Mouse (Mus musculus) gonadal fat pad, adult 2 months (tissue): ENCODE data around the gene Pde5a. TPM values are rescaled to one million over a fixed set of nuclear protein-coding genes. Genes with fewer than 3 reads are reported as not detected.

Experiments
- DNase-seq: peaks from one replicate; pipeline ENCODE4 v3.0.0-alpha.2; 2012; ENCODE audit warnings: low read depth
- polyA plus RNA-seq: library from polyadenylated mRNA; depleted of rRNA; stranded (reverse); fragments of >200 nt; gene quantifications from 2 replicates; pipeline ENCODE4 v1.2.3, GENCODE M21; 2012

Pde5a gene
- polyA plus RNA-seq, 1 experiment = 2.6 TPM

DNA sequence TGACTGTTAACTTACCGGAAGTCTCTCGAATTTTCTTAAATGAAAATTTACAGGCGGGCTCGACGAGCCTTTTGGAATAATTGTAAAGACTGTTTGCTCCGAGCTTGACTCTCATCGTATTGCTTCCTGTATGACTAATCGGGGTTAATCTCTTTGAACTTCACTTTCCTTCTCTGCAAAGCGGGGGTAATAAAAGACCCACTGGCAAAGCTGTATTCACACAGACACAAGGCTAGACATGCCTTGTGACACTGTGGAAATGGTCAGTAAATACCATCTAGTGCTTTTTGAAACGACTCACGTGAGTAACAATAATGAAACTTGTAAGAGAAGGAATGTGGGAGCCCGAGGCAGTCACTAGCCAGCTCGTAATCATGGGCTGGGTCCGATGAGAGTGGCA is 35.0 kb downstream of the Pde5a start:
- no peak for DNase-seq

DNA sequence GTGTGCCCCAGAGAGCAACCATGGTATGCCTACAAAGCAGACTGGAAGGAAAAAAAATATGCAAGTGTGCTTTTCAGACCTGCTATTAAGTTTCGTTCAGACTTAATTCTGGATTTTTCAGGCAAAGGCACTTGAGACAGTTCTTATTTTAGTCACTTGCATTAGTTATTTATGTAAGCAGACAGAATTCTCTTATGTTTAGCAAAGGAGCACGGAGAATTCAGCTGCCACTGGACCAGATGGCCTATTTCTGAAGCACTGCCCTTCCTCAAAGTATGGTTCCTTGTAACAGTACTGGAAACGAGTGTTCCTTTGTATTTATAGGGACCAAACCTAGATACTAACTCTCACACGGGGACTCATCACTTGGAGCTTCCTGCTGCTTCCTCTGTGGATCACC is 38.2 kb downstream of the Pde5a start:
- DNase-seq = no peak

DNA sequence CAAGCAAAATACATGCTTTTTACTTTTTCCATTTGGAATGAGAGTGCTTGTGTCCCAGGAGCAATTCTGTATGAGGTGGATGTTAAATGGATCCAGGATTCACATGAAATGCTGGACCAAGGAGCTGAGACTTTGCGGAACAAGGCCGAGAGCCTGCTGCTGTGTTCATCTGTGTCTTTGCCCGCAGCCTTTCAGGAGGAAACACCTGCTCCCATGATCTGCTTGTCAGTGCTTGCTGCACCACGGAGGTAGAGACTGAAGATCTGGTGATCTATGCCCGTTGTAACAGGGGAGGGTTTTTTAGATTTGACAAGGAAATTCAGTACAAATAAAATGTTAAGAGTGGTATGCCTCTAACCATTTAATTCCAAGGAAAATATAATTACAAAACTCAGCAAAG is 39.1 kb downstream of the Pde5a start:
- DNase-seq = no peak

DNA sequence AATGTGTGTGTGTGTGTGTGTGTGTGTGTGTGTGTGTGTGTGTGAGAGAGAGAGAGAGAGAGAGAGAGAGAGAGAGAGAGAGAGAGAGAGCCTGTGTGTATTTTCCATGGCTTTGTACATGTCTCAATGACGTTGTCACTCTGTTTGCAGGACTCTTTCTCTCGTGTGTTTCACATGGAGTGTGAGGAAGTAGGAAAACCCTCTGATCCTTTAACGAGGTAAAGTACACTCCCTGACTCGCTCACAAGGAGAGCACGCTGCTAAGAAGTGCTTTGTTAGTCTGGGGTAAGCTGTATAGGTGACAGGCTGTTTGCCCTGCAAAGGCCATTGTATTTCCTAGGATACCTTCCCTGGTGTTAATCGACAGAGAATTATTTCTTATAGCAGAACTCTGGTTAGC is 52.7 kb downstream of the Pde5a start:
- no peak for DNase-seq

DNA sequence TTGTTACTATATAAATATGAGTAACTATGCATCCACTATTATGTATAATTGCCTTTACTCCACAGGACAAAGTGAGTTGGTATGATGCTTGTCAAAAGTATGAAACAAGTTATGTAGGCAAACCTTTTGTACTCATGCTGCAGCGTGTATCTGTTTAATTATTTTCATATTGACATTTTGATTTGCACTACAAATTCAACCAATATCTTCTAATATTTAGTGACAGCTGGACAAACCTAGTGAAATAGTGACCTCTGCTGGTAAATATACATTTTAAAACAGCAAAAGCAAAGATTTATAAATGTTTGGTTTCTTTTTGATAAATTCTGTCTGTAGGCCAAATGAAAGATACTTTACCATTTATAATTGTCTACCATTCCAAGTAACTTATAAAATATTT is 55.5 kb downstream of the Pde5a start:
- DNase-seq = no peak

DNA sequence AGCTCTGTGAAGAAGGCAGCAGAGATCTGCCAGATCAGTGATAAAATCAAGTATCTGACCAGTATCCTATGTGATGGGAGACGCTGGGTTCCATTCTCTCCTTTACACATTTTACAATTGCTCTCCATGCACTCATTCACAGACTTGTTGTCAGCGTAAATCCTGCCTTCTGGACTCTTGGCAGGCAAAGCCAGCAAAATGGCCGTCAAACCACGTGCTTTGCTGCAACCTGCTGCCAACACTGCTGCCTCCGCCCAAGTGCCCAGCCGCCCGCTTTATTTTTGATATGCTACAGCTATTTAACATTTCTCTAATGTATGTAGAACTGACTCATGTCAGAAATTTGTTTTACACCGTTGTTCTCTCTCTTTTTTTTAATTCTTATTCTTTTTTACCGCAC is 59.6 kb downstream of the Pde5a start:
- no peak for DNase-seq

DNA sequence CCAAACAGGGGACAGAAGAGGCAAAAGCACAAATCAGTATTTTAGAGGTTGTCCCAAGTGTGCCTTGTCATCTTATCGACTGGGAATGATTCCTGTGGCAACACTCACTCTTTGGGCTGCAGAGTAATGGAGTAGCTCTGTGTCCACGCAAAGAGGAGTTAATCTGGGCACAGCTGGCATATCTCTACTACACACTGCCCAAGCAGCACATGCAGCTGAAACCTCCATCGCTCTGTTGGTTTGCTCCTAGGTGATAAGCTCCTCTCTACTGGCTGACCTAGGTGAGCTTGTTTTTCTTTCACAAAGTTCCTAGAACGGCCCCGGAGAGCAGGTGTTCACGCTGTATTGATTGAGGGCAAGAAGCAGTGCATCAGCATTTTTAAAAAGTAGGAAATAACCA is 60.8 kb downstream of the Pde5a start:
- DNase-seq = no peak

DNA sequence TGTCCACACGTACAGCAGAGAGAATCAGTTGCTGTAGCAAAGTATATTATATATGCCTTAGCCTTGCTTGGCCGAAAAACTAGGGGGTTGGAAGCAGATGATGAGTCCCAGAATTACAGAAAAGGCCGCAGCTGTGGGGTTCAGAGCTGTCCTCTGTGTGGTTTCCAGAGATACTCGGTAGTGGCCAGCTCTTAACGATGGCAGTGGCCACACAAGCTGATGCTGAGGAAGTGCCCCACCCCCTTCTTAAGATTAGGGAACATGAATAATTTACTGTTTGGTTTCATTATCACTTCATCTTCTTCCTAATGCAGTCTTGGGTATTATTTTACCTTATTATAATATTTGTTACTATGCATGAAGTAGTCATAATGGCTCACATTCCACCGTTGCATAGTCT is 71.3 kb downstream of the Pde5a start:
- no peak for DNase-seq

DNA sequence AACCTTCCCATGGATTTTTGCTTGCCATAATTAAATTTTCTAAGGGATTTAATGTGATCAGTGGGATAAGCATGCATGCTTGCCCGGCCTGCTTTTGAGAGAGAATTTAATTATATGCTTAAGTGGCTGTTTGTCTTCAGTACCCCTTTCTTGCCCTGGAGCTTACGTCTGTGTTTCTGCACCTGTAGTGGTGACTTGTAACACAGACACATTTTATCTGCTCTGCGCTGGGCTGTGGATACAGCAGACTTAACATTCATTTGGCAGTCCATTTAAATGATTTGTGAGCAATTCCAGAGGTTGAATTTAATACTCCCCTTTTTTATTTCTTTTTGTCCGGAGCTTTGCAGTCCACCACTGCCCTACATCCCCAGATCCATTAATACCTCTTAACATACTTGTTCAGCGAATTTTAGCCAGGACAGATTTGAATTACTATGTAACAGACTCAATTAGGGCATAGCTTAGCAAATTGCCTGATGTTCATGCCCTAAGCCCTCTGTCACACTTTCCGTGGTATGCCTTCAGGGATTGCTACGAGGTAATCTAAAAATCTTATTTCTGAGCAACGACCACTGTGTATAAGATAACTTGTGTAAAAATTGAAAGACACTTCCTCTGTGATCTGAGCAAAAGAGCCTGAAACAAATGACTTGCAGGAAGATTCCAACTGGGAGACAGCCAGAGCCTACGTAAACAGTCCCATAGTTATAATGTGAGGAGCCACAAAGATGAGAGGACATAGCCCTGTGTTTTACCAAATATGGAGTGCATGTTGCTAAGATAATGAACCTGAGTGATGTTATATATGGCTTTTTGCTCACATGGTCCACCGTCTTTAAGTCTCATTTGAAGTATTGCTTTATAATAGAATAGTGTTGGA is 72.0 kb downstream of the Pde5a start:
- no peak for DNase-seq

DNA sequence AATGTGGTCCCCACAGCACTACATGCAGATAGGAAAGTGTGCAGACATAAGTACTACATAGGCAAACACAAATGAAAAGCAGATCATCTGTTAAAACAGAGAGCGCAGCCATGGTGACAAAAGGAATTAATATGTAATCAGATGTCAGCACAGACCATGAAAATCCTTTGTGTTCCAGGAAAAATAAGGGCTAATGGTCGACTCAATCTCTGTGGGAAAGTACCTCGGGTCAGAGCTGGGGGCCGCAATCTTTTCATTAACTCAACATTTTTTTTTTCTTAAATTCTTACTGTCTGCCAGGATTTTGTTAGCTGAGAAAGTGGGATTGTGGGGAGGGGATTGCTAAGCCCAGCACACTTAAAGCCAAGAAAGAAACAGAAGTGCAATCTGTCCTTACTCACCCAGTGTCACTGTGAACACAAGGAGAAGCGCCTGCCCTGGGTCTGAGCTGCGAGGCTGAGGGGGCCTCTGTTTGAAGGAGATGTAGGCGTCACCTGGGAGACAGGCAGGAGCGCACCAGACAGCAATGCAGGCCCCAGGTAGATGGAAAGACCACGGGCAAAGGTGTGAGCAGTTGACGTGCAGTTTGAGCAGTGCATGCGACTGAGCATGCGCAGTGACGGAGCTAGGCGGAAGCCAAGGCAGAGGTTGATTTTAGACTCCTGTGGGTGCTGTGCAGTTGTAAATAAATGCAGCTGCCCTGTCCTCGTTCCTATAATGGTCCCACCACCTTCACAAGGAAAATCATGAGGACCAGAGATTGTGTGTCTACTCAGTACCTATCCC is 72.9 kb downstream of the Pde5a start:
- DNase-seq = no peak

DNA sequence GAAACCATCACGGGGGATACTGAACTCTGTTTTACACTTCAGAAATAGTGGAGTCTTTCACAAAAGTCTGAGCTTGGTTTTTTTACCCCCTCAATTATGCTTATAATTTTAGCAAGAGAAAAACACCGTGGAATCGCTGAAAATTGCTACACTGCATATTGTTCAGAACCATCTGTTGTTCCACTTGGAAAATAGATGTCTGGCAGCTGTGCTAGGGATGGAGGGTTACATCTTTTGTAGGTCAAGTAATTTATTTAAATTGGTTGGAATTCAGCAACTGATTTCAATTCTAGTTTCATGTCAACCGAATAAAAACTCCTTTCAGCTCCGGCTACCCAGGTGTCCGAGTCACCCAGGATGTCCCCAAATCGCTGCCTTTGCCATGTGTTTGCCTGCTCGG is 78.6 kb downstream of the Pde5a start:
- no peak for DNase-seq

DNA sequence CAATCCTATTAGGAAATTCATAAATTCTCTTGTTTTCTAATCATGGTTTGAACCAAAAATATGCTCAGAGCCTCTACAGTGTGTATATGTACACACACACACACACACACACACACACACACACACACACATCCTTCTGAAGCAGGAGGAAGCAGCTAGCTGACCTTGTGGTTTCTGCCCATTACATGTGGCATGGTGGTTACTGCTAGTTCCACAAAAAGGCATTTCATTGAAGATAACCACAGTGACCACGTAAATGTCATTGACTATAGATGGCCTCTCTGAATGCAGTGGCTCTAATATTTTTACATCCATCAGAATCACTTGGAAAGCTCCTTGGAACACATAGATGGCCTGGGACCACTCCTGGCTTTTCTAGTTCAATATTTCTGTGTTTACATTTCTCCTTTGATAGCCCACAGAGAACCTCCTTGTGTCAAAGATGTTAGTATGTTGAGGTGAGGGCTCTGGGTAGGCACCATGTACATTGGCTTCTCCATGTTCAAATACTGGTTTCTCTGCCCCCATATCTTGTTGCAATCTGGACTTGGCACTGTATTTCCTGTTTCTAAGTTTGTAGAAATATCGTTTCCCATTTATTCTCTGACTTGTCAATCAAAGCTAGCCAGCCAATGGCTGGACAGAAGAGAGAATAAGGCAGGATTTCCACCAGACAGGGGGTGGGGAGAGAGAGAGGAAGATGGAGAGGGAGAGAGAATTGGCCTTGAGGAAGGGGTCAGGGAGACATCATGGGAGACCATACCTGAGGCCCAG is 81.5 kb downstream of the Pde5a start:
- no peak for DNase-seq

DNA sequence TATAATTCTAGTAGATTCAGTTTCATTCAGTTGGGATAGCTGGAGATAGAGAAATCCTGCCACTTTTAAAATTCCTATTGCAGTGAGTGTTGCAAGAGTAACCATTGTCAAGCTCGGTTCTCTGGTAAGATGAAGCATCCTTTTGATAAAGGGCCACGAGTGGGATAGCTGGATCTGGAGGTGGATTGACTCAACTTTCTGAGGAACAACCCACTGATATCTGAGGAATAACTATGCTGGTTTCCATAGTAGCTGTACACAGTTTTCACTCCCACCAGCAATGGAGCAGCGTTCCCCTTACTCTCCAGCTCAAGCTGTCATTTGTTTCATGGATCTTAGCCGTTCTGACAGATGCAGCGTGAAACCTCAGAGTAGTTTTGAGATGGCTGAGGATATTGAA is 82.2 kb downstream of the Pde5a start:
- no peak for DNase-seq

DNA sequence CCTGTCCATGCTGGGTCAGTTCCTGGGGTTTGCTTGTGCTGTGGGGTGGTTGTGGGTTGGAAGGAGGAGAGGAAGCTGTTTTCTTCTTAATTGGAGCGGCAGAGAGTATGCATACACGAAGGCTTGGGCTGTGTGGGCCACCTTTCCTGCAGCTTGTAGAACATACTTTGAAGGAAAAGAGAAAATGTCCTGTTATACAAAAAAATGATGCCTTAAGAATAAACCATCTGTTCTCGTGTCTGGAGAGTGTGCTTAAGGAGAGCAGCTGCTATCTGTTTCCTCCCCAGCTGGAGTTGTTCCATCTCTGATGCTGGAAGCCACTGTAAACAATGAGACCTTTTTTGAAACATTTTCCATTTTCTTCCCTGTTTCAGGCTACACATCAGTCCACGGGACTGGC is 85.8 kb downstream of the Pde5a start:
- no peak for DNase-seq

DNA sequence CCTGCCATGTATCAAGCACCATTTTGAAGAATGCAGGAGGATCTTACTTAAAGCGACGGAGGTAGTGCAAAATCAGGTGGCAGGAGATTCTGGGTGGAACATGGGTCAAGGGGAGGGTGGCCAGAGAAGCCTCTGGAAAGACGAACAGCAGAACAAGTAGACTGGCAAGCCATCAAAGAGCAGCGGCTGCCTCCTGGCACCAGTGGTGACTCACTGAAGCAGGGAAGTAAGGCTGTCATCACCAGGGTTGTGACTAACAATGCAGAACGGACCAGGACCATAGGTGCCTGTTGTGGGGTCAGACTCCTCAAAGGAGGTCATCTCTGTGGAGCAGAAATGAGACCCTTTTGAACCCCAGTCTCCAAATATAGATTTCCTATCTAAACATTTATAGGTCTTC is 89.5 kb downstream of the Pde5a start:
- DNase-seq = no peak

DNA sequence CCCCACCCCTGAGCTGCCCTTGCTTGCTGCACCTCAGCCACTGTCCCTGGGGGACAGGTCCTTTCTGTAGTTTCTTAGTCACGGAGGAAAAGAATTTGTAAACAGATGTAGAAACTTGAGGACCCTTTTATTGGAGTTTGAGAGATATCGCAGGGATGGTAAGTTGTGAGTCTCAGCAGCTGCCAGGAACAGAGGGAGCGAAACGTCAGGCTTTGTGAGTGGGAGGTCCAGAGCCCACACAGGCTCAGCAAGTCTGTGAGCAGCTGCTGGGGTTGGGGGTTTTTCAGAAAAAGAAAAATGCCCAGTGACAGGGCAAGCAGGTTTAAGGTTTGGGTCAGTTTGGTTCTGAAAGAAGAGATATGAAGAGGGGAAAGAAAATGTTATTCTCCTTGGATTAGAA is 92.0 kb downstream of the Pde5a start:
- DNase-seq = no peak

DNA sequence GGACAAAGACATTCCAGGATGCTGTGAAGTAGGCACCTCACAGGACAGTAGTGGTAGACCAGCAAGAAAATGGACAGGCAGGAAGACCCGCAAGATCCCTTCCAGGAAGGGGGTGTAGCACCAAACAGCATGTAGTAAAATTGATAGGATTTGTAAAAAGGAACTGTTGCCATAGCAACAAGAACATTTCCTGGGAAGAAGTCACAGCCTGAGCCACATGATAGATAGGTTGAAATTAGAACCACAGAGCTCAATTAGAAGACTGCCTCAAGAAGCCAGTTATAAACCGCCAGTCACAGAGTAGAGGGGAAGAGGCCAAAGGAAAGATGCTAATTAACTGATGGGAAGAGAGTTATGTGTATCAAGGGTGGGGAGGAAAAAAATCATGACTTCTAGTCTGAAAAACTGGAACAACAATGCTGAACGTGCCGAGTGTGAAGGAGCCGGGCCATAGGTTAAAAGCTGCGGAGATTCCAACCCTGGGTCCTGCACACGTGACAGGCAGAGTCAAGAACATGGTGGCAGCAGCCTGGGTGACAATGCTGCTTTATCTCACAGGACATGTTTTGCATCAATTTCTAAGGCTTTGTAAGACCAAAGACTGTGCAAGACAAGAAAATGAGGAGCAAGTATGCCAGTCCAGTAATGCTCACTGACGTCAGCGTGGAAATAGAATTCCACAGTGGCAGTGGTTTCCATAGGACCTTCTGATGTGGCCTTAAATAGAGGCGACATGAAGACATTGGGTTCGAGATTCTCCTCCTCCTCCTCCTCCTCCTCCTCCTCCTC is 99.7 kb downstream of the Pde5a start:
- DNase-seq = no peak

DNA sequence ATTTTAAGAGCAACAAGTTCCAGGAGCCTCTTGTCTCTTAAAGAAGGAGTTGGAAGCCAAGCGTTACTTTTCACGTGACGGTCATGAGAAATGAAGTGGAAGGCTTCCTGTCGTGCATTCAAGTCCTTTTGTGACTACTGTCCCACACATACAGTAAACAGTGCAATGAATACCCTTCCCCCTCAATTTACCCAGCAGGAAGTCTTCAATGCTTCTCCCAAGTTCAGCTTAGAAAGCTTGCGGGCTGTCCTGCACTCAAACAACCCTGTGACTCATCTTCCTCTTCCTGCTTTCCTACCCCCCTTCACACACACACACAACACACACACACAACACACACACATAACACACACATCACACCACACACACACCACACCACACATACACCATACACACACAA is 105.8 kb downstream of the Pde5a start:
- no peak for DNase-seq

DNA sequence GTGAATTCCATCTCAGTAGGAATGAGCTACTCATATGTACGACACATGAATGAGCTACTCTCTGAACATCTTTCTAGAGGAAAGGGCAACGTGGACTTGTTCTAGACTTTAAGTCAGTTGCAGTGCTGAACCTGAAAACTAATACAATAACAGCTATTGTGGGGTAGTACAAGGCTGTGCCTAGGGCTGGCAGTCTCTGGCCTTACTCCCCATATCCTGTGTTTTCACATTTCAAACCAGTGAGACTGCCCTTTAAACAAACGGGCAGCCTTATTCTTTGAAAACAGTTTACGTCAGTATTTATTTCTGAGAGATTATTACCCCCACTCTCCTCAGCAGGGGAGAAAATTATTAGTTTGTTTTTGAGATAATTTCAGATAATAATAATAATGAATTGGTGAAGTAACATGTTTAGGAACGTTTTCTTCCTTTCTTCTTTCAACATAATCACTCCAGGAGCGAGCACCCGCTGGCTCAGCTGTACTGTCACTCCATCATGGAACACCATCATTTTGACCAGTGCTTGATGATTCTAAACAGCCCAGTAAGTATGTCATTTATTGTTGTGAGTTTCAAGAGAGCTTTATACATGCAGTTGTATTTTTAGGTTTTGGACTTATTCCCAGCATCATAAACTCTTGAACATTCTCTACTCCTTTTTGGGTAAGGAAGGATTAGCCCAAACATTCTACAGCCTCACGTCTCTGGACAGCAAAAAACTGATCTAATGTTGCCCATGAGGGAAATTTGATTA is 106.5 kb downstream of the Pde5a start:
- DNase-seq = no peak

DNA sequence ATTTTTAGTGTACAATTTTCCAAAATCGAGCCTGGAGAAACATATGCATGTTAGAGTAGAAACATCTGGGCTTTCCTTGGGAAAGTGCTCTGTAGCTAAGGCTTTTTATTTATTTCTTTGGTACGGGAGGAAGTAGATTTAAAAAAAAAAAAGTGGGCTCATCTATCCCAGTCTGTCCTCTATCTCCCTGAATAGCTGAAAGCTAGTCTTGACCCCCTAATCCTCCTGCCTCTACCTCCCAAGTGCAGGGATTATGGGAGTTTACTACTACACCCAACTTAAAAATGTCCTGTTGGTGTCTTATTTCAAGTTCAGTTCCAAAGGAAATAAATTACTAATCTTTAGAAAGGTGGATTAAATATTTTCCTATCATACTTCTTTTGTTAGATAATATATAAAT is 108.9 kb downstream of the Pde5a start:
- DNase-seq = no peak
